Mouse (Mus musculus) hindbrain, embryonic 13.5 days (tissue): ENCODE results near the gene Timp2. TPM values are rescaled to one million over a fixed set of nuclear protein-coding genes. Genes with fewer than 3 reads are reported as not detected.
"Not testable (repeated sequence)": the region's sequence is repeated elsewhere in the genome, so short reads cannot be mapped to it uniquely, and the experiment has no call there.

Source experiments
- ATAC-seq: fragments of 200-750 bp; cut with Nextera tagmentation; 2 replicates; pipeline ENCODE4 v1.8.0; 2017; ENCODE audit warnings: moderate TSS enrichment; ENCODE audit not compliant: low FRiP score
- H3K27ac ChIP-seq: fragments of 300-500 bp; sonication (generic); 2 replicates; pipeline ENCODE4 v1.5.1; 2015; ENCODE audit warnings: inconsistent platforms, mild to moderate bottlenecking, moderate library complexity
- H3K27me3 ChIP-seq: fragments of 300-500 bp; sonication (generic); 2 replicates; pipeline ENCODE4 v1.6.1; 2015; ENCODE audit warnings: mild to moderate bottlenecking, inconsistent platforms
- H3K36me3 ChIP-seq: fragments of 300-500 bp; sonication (generic); 2 replicates; pipeline ENCODE4 v1.6.1; 2015; ENCODE audit warnings: mild to moderate bottlenecking, inconsistent platforms
- H3K4me1 ChIP-seq: fragments of 300-500 bp; sonication (generic); replicated peaks from 2 replicates; pipeline ENCODE4 v1.6.1; 2015; ENCODE audit warnings: inconsistent platforms
- H3K4me2 ChIP-seq: fragments of 300-500 bp; sonication (generic); 2 replicates; pipeline ENCODE4 v1.6.1; 2015; ENCODE audit warnings: inconsistent platforms, mild to moderate bottlenecking, moderate library complexity
- H3K4me3 ChIP-seq: fragments of 300-500 bp; sonication (generic); 2 replicates; pipeline ENCODE4 v1.5.1; 2015; ENCODE audit warnings: mild to moderate bottlenecking, inconsistent platforms
- H3K9ac ChIP-seq: fragments of 300-500 bp; sonication (generic); 2 replicates; pipeline ENCODE4 v1.6.1; 2015; ENCODE audit warnings: mild to moderate bottlenecking, inconsistent platforms
- H3K9me3 ChIP-seq: fragments of 300-500 bp; sonication (generic); 2 replicates; pipeline ENCODE4 v1.6.1; 2016; ENCODE audit warnings: inconsistent platforms
- WGBS: fragments of 180-500 bp; shearing (Covaris S2); methylation state at CpG from one replicate; pipeline ENCODE4 v1.1.7; 2015; 5-methylcytosine and 5-hydroxymethylcytosine counted together
- polyA plus RNA-seq: library from polyadenylated mRNA; unstranded; fragments of >200 nt; fragmentation: Nextera tagmentation; extraction: Ambion mirVana; gene quantifications from 2 replicates; pipeline ENCODE4 v1.2.1, GENCODE M21; 2015

Timp2 gene
- polyA plus RNA-seq, 1 experiment from 2014 or later, result 45.7 TPM

GRCm38 (mm10) chr11:118307962-118308361 is 47.6 kb downstream of the Timp2 start:
- H3K9ac ChIP-seq, ATAC-seq, H3K27ac ChIP-seq, H3K9me3 ChIP-seq, H3K4me1 ChIP-seq, H3K27me3 ChIP-seq, H3K4me3 ChIP-seq, H3K4me2 ChIP-seq: not testable (repeated sequence)
- WGBS, result 84% methylated on average over 2 of the region's 2 CpGs
- H3K36me3 ChIP-seq, result peaks cover 56% of the 10 kb centered on the region

DNA sequence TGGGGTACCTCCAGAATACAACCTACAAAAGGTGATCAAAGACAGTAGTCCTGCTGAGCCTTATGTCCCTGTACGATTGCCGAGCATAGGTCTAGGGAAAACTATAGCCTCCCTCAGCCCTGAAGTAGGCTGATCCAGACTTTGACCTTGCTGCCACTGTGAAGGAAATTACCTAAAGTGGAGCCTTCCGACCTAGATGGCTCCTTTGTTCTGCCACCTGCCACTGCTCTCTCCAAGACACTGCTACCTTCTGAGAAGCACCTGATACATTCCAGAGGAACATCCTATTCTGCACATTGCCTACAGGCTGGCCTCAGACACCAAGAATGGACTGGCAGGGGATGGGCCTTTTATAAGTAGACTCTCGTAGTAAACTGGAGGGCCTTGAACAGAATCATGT is 51.6 kb downstream of the Timp2 start:
- peaks cover 35% of the 10 kb centered on the region for H3K36me3 ChIP-seq
- H3K27me3 ChIP-seq, H3K27ac ChIP-seq, ATAC-seq, H3K4me3 ChIP-seq, H3K4me1 ChIP-seq, H3K9me3 ChIP-seq, H3K4me2 ChIP-seq, H3K9ac ChIP-seq: not testable (repeated sequence)
- WGBS, result 95% methylated on average over 4 of the region's 4 CpGs

- H3K36me3 ChIP-seq, result peaks cover 20% of the 10 kb centered on the region
- 79% methylated on average over 2 of the region's 2 CpGs for WGBS
- H3K9me3 ChIP-seq, result no peaks in the 10 kb centered on the region
- no peak overlapping the region for H3K4me2 ChIP-seq
- no peak overlapping the region for H3K4me3 ChIP-seq
- H3K27me3 ChIP-seq, result no peaks in the 10 kb centered on the region
- no peak overlapping the region for H3K9ac ChIP-seq
- no peak overlapping the region for H3K27ac ChIP-seq
- no peak for ATAC-seq
- H3K4me1 ChIP-seq, result 0 out of 2 replicates have a peak, but pooled peaks cover 6% of the 10 kb centered on the region
These were observed 56.7 kb downstream of the Timp2 start for GRCm38 (mm10) chr11:118298810-118299209.

DNA sequence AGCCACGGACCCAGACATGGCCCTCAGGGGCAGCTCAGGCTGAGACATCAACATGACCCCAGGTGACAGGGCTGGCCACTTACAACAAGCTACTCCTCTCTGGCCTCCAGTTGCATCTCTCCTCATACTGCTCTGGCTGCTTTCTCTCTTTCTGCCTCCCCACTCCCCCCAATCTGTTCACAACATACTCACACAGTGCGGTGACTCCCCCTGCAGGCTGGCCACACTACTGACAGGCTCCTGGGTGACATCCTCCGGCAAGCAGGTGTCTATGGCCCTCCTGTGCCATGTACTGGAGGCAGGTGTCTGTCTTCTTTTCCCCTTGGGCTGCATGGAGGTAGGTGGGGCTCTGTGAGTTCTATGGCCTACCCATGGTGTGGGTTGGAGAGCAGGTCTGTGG is 57.6 kb downstream of the Timp2 start:
- H3K9me3 ChIP-seq, result no peaks in the 10 kb centered on the region
- H3K36me3 ChIP-seq, result peaks cover 12% of the 10 kb centered on the region
- no peak for ATAC-seq
- no peak overlapping the region for H3K9ac ChIP-seq
- H3K27me3 ChIP-seq, result no peaks in the 10 kb centered on the region
- H3K4me2 ChIP-seq, result no peak overlapping the region
- H3K4me1 ChIP-seq, result 0 out of 2 replicates have a peak, but pooled peaks cover 6% of the 10 kb centered on the region
- H3K27ac ChIP-seq, result no peak overlapping the region
- WGBS, result 75% methylated on average over 3 of the region's 3 CpGs
- H3K4me3 ChIP-seq, result no peak overlapping the region

GRCm38 (mm10) chr11:118295026-118295425 is 60.5 kb downstream of the Timp2 start:
- no peak overlapping the region for H3K27ac ChIP-seq

GRCm38 (mm10) chr11:118292671-118293070 is 62.9 kb downstream of the Timp2 start:
- Histone ChIP-seq H3K36me3 (peaks cover 1% of the 10 kb centered on the region; the same call in 1 of the 2 replicates), H3K9me3 (no peaks in the 10 kb centered on the region), H3K4me2 (no peak overlapping the region), H3K27me3 (no peaks in the 10 kb centered on the region), H3K9ac (no peak overlapping the region), H3K27ac (no peak overlapping the region), H3K4me3 (no peak overlapping the region), H3K4me1 (peaks cover 29% of the 10 kb centered on the region)
- no peak for ATAC-seq
- WGBS, result 72% methylated on average over 6 of the region's 6 CpGs

More at GRCm38 (mm10) chr11:118295026-118295425, 60.5 kb downstream of the Timp2 start:
- peaks cover 14% of the 10 kb centered on the region for H3K4me1 ChIP-seq
- no peak overlapping the region for H3K4me2 ChIP-seq
- ATAC-seq, result no peak
- H3K36me3 ChIP-seq, result no peaks in the 10 kb centered on the region
- H3K9me3 ChIP-seq, result no peaks in the 10 kb centered on the region
- WGBS, result 83% methylated on average over 2 of the region's 2 CpGs
- no peak overlapping the region for H3K9ac ChIP-seq
- H3K4me3 ChIP-seq, result no peak overlapping the region
- no peaks in the 10 kb centered on the region for H3K27me3 ChIP-seq

DNA sequence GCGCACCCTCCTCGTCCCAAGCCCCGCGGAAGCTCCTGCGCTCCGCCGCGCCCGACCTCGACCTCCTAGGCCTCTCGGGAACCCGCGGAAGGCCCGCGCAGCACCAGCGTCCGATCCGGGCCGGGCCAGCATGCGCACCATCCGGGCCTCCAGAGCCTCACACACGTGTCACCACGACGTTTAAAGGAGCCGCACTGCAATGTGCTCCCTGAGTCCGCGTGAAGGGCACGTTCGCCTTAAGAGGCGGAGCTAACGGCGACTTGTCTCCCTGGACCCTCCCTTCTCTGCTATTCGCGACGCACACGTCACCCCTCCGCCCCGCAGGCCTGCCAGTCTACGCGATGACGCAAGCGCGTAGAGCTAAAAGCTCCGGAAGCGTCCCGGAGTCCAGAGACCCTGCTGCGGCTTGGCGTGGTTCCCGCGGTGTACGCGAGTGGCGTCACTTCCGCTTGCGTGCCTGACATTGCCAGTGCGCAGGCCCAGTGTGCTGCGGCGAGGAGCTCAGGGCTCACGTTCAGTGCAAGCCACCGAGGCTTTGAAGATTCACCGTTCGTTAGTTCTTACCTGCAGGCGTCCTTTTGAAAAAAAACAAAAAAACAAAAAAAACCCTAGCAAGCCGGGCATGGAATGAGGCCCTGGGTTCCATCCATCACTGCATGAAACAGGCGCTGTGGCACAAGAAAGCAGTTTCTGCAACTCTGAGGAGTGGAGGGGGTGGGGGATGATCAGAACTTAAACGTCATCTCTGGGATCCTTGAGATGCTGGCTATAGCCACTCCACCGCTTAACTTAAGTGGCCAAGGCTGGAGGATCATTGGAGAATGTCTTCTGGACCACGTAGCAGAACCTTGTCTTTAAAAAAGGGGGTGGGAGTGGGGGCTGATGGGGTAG is 65.3 kb downstream of the Timp2 start, which contains the start of gene Usp36:
Usp36 (minus strand) TSS at position 246 of the 891 bp plus-strand sequence.
- Histone ChIP-seq H3K36me3 (peaks cover 25% of the 10 kb centered on the region), H3K9ac (peak within 1 kb of the TSS; percentile 92), H3K4me3 (peak within 1 kb of the TSS; percentile 92), H3K4me2 (peak within 1 kb of the TSS; percentile 96), H3K27ac (peak within 1 kb of the TSS; percentile 94), H3K4me1 (peaks cover 28% of the 10 kb centered on the region), H3K9me3 (no peaks in the 10 kb centered on the region), H3K27me3 (no peaks in the 10 kb centered on the region)
- peak; percentile 100 for ATAC-seq
- 1% methylated on average over 68 of the region's 68 CpGs for WGBS

DNA sequence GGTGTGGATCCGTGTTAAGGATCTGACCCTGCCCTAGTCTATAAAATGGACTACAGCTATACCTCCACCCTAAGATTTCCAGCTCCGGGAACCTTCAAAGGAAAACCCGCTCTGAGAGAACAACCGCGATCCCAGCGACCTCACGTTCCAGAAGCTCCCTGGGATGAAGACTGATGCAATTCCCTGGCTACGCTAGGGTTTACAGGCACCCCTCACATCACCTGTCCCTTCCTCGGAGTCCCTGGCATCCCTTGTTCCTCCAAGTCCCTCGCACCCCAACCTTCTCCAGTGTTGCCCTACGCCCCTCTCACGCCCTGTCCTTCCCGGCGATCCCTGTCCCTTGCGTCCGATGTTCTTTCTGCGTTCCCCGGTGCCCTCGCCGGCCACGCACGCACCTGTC is 66.0 kb downstream of the Timp2 start:
- H3K27ac ChIP-seq, result peak overlapping the region; percentile 88
- H3K4me1 ChIP-seq, result peaks cover 25% of the 10 kb centered on the region
- H3K9me3 ChIP-seq, result no peaks in the 10 kb centered on the region
- peak overlapping the region; percentile 92 for H3K4me3 ChIP-seq
- H3K4me2 ChIP-seq, result peak overlapping the region; percentile 96
- no peaks in the 10 kb centered on the region for H3K27me3 ChIP-seq
- H3K9ac ChIP-seq, result peak overlapping the region; percentile 92
- H3K36me3 ChIP-seq, result peaks cover 32% of the 10 kb centered on the region
- 0% methylated on average over 22 of the region's 22 CpGs for WGBS
- peak; percentile 41; the same call in 1 of the 2 replicates for ATAC-seq

DNA sequence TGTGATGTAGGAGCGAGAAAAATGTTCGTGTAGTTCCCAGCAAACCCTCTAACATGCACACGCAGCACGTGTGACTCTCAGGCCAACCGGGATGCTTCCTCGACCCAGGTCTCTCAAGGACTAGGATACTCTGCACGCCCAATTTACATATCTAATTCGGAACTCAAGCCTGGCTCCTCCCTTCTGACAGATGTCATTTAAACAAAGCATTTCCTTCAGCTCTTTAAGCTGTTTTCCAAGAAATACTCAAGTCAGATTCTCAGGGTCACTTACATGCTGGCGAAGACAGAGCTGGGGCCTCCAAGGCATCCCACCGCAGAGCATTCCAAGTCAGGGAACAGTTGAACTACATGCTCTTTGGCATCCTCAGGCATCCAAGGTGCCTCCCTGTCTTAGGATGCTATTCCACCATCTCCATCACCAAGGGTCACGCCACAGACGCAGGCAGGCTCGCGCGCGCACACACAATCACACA is 66.5 kb downstream of the Timp2 start:
- Histone ChIP-seq H3K36me3 (peaks cover 37% of the 10 kb centered on the region), H3K4me2 (peak overlapping the region; percentile 96), H3K4me3 (peak overlapping the region; percentile 92), H3K9ac (peak overlapping the region; percentile 92), H3K9me3 (no peaks in the 10 kb centered on the region), H3K27ac (peak overlapping the region; percentile 88), H3K4me1 (peaks cover 25% of the 10 kb centered on the region), H3K27me3 (no peaks in the 10 kb centered on the region)
- WGBS, result 2% methylated on average over 16 of the region's 16 CpGs
- no peak for ATAC-seq

DNA sequence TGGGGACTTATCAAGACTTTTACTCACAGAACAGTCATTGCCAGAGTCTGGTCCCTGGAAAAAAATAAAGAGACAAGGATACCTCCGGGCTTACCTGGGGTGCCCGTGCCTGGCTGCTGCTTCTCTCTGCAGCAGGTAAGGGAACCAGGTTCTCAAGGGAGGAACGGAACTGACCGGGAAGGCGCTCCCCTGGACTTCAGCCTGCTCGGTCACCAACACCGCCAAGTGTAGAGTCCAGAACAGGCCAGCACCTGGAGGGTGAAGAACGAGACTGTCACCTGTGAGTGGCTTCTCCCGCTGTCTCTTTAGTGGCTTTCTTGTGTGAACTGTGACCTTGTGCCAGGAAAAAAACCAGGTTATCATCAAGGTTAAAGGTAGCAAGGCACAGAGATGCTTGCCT is 68.0 kb downstream of the Timp2 start:
- peaks cover 51% of the 10 kb centered on the region for H3K36me3 ChIP-seq

GRCm38 (mm10) chr11:118286434-118286833 is 69.1 kb downstream of the Timp2 start:
- Histone ChIP-seq H3K4me2 (no peak overlapping the region), H3K27ac (no peak overlapping the region), H3K36me3 (peaks cover 63% of the 10 kb centered on the region), H3K4me3 (no peak overlapping the region), H3K9me3 (no peaks in the 10 kb centered on the region), H3K9ac (peak overlapping the region; percentile 8; the same call in 1 of the 2 replicates), H3K27me3 (no peaks in the 10 kb centered on the region), H3K4me1 (peaks cover 25% of the 10 kb centered on the region)
- WGBS, result 95% methylated on average over 9 of the region's 9 CpGs
- ATAC-seq, result no peak

More for the DNA sequence above, 68.0 kb downstream of the Timp2 start:
- peaks cover 25% of the 10 kb centered on the region for H3K4me1 ChIP-seq
- no peaks in the 10 kb centered on the region for H3K9me3 ChIP-seq
- no peak overlapping the region; the same call in 1 of the 2 replicates for H3K9ac ChIP-seq
- WGBS, result 96% methylated on average over 9 of the region's 9 CpGs
- no peaks in the 10 kb centered on the region for H3K27me3 ChIP-seq
- no peak overlapping the region for H3K4me2 ChIP-seq
- no peak for ATAC-seq
- no peak overlapping the region for H3K27ac ChIP-seq
- no peak overlapping the region for H3K4me3 ChIP-seq

DNA sequence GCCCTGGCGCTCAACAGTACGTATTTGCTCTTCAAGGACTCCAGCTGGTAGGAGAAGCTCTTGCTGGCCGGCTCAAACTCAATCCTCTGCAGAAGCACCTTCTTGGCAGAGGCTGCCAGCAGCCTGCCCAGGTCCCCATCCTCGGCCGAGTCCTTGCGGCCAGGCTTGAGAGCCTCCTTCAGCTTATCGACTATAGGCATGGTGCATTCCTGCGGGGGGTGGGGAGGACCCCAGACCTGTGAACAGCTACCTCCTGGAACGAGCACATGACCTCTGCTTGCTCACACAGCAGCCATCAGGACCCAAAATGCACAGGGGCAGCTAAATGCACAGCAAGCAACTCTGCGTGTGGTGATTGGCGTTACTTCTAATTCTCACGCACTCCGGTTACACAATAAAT is 69.7 kb downstream of the Timp2 start:
- no peak for ATAC-seq
- no peak overlapping the region for H3K4me2 ChIP-seq
- peaks cover 20% of the 10 kb centered on the region for H3K4me1 ChIP-seq
- H3K27ac ChIP-seq, result no peak overlapping the region
- no peaks in the 10 kb centered on the region for H3K9me3 ChIP-seq
- no peaks in the 10 kb centered on the region for H3K27me3 ChIP-seq
- 94% methylated on average over 13 of the region's 13 CpGs for WGBS
- peaks cover 69% of the 10 kb centered on the region for H3K36me3 ChIP-seq
- no peak overlapping the region for H3K4me3 ChIP-seq
- H3K9ac ChIP-seq, result no peak overlapping the region
